Mouse (Mus musculus) right cerebral cortex, postnatal 4 days (tissue): ENCODE results near the gene Tead1.
A peak's percentile ranks its signal among the peaks of the same experiment; 100 is the strongest.

Source experiments
- DNase-seq: peaks from one replicate; pipeline ENCODE4 v3.0.0-alpha.2; 2022

Tead1 gene

DNA sequence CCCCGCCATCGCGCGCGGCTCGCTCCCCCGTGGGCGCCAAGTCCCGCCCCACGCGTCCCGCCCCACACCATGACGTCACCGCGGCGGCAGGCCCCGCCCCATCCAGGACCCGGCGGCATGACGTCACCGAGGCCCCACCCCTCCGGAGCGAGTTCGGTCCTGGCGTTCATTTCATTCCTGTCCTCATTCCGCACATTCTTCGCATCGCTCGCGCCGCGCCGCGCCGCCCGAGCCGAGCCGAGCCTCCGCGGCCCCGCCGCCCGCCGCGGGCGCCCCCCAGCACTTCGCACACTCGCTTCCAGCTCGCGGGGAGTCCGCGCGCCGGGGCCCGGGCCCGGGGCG, at the start of gene Tead1:
Gene Tead1, plus strand, starts transcription at position 148 of the 342 bp plus-strand sequence.
- DNase-seq = peak; percentile 98

DNA sequence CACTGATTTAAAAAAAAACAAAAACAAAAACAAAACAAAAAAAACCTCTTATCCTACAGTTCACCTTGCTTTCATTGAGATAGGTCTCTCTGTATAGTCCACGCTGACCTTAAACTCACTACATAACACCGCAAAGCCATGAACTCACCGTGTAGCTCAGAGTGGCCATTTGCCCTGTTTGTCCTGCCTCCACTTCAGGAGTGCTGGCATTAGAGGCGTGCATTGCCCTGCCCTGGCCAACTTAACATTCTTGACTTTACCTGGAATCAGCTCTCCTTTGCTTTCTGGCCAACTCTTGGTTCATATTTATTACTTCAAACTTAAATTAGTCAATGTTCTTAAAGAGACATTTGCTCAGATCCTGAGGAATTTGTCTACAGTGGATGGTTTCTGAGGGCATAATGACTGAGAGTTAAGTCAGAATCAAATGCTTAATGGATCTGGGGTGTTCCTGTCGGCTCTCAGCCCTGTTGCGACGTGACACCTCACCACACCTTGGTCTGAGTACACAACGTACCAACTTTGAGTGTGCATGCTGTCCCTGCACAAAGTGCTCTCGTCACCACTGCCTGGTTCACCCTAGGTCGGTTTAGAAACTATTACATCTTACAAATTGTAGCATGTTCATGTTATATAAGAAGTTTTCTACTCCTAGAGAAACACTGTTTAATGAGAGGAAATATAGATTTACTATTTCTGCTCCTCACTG, 44.5 kb upstream of the Tead1 start:
- no peak for DNase-seq

DNA sequence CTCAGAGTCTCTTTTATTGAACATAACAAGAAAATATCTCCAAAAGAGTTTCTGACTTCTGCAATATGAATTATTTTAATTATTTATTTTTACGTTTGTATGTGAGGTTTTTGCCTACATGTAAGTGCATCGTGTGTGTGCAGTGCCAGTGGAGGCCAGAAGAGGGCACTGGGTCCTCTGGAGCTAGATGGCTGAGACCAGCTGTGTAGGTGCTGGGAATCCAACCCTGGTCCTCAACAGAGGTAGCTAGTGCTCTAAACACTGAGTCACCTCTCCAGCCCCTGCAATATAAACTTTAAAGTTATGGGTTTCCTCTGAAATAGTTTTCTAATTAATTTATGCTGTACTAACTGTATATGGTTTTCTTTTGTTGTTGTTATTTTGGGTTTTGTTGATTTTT, 43.2 kb upstream of the Tead1 start:
- no peak for DNase-seq

DNA sequence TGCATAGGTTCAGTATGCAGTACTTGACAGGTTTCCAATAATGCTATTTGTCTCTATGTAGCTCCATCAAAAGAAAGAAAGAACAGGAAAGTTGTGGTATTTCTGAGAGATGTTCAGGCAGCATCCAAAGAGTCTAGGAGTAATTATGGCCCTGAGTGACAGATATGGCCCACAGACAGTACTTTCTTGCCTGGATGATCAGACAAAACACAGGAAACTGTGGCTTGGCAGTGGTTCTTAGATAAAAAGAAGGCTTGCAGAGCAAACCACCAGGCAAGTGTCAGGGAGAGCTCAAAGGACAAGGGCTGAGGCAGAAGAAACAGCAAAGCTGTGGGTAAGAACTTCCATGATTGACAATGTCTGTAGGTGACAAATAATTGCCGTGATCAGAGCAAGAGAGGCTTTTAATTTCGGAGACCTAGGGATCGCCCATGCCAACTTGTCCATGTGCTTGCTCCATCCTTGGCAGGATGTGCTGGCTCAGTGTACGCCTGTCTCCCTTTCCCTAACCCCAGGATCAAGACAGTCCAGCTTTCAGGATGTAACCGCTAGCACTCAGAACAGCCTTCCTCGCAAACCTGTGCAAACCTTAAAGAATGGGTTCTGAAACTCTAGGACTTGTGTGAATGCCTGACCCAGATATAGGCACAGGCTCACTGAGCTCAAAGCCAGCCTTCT, 35.1 kb upstream of the Tead1 start:
- no peak for DNase-seq

DNA sequence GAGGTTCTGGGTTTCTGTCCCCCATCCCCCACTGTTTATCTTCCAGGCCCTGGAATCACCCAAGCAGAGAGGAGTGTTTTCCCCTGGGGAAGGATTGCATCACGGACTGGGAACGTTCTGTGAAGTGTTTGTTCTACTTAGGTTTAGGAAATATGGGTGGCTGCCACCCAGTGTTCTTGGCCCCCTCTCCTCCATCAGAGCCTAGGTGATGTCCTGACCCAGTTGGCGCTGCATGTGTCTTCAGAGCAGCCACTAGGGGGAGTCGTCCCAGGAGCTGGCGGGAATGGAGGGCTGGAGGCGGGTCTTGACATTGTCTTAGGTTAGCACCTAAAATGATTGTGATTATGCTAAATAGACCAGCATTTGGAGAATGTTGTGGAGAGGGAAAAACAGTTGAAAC, 34.4 kb upstream of the Tead1 start:
- DNase-seq = no peak

DNA sequence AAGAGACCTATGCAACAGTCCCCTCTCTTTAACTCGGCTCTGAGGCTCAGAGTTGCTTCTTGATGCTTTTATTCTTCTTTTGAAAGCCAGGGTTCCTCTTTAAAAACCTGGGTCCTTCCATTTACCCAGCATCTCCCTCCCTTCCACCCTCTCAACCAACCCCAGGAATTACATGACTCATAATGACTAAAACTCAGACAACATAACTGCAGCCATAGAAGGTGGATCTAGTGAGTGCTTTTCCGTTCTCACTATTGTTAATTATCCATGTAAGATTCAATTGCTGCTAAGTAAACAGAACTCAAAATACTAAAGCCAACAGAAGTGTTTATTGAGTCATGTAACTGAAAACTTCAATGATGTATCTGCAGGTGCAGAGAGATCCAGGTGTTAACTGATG, 33.4 kb upstream of the Tead1 start:
- DNase-seq = no peak

DNA sequence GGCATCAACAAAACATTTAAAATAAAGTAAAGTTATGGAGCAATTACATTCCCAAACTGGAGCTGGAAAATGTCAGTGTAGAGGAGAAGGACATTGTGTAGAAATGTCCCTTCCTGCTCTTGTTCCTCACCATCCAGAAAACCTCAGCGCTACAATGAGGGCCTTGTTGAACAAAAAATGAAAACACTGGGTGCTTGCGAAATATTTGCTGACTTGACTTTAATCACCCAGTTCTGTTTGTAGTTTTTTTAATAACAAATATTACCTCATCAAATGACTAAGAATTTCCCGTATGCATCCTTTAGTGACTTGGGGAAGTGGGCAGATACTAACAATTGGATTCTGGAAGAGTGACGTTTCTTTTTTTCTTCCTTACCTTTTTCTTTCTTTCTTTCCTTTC, 31.7 kb upstream of the Tead1 start:
- no peak for DNase-seq

DNA sequence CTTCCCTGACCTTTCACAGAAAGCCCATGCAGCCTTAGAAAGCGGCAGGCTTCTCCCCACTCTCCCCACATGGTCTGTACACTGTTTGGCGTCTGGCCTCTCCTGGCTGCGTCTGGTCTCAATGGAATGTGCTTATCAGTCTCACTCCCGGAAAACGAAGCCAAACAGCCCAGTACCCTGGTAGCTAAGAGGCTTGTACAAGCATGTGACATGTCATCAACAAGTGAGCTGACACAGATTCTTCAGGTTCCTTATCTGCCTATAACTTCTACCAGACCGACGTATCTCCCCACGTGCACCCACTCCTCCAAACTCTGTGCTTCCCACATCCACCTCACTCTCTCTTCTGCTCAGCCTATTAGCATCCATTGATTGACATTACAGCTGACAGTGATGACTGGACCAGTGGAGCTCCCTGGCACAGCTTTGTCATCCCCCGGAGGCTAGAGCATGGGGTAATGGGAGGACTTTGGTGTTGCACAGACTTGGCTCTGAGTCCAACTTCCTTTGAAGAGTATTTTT, 22.9 kb upstream of the Tead1 start:
- DNase-seq = no peak

DNA sequence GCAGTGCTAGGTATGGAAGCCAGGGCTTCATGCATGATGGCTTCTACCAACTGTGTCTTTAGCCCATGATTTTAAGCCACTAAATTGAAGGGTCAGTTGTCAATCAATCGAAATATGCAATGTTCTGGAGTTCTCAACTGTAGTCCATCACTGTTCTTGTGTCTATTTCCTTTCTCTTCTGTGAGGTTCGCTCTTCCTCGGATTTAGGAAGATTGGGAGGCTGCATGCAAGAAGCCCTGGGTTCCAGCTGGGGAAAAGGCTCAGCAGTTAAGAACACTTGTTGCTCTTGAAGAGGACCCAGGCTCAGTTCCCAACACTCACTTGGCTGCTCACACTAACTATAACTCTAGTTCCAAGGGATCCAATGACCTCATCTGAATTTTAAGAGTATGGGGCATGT, 20.2 kb upstream of the Tead1 start:
- no peak for DNase-seq

DNA sequence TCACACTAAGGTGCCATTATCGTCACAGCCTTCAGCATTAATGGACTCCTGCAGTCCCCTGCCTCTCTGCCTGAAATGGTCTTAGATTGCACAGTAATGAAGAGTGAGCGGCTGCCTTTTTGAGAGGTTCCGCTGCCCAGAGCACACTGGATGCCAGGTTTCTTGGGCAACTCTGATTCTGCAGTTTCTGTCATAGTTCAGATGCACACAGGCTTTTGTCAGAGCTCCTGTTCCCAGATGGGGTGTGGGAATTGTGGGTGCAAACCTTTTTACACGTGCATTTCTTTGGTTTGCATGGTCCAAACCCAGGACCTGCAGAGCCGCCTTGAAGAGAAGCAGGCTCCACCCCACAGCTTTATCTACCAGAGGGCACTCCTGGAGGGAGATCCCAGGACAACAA, 19.3 kb upstream of the Tead1 start:
- no peak for DNase-seq

DNA sequence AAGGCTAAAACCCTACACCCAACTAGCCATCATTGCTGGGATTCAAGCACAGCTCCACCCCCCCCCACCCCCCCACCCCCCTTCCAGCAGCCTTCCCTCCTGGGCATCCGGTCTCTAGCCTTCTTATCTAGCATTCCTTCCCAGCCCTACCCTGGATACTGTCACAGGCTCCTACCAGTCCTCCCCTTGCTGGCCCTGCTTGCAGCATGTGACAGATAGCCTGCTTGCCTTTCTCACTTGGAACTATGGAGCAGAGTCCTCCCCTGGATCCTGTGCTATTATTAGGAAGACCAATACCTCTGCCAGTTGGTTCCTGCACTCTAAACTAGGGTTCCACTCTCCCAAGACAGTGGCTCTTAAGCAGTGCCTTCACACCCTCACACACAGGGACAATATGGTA, 18.8 kb upstream of the Tead1 start:
- no peak for DNase-seq

DNA sequence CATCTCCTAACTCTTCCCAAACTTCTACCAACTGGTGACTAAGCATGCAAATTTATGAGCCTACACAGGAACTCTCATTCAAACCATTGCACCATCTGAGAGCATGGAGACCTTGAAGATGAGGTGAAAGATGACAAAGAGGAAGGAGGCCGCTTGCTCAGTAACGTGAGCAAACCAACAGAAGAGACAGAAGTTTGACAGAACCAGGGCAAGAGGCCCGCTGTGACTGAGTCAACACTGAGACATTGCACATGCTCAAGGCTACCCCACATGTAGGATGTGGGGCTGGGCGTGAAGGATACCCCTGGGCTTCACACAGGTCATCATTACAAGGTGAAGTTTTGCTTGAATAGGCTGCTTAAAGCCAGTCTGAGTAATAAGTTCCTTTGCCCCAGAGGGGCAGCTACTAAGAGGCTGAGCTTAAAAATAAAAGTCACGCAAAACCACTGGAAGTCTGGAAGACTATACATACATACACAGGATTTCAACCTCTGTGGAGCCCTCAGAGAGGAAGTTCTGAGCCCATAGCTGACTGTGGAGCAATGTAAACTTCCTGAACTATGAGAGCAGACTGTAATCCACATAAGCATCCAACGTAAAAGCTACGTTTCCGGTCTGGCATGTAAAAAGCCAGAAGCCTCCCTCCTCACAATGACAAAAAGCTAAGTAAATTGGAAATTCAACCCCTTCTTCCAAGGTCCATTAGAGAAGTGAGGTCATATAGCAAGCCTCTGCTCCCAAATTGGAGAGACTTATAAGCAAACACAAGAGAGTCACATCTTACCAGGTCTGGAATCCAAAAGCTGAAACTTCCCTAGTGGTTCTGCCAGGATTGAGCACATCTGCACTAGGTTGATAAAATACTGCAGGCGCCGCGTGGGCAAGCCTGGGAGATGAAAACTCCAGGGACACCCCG, 16.5 kb upstream of the Tead1 start:
- no peak for DNase-seq

DNA sequence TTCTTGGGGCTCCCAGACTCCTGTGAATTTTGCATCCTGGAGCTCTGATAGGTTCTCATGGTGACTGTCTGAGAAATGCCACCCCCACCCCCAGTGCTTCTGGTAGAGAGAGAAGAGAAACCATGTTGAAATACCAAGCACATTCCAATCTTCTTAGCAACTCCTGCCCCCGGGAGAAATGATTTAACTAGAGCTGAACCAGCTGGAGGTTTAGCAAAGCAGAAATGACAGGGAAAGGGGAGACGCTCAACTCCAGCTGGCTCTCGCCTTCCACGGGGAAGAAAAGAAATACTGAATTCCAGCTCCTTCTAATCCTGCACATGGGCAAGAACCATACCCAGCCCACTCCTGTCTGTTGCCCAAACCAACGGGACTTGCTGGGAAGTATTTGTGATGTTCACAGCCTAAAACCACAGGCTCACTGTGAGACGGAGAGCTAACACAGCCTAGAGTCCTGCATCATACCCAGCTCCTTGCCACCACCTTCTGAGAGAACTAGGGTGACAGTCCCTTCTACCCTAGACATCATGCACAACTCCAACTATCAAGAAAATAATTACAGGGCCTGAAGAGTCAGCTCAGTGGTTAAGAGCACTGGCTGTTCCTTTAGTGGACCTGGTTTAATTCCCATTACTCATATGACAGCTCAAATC, 15.7 kb upstream of the Tead1 start:
- peak; percentile 20 for DNase-seq

DNA sequence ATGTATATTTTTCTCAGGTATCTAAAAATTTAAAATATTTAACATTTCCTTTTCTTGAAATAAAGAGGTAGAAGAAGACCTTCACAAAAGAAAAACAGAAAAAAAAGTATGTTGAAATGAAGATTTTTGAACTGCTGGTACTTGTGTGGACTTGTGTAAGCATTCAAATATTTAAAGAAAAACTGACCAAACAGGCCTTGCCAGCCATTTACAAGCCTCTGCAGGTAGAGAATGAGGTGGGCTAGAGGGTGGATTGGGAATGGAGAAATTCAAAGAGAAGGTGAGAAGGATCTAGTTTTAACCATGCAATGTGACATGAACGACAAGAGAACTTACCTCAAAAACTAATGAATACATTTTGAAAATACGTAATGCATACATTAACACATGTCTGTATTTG, 9.1 kb upstream of the Tead1 start:
- DNase-seq = no peak

DNA sequence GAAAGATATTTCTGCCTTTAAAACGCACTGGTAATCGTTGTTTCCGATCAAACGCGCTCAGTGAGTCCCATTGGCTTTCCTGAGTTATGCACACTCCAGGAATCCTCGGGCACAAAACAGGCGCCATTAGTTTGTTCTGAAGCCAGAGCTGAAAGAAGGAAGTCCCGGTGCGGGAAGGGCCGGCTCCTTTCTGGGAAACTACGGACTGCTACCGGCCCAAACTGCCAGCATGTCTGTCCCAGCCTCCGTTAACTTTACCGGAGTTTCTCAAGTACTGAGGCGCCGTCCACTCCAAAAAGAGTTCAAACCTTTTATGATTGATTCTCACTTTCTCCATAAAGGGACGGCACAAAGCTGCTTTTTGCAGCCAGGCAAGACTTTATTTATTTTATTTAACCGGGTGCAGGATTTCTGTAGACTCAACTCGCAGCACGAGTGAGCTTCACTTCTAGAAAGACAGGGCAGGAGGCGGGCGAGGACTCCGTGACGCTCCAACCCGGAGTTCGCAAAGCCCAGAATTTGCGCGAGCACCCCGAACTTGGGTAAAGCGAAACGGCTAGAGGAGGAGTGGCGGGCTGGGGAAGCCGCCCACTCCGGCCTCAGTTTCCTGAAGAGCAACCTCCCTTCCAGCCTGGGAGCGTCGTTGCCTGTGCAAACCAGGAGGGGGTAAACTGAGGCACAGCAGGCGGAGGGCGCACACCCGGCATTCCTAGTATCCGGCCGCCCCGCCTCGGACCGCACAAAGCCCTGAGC, 524 bp upstream of the Tead1 start:
- peak; percentile 49 for DNase-seq

DNA sequence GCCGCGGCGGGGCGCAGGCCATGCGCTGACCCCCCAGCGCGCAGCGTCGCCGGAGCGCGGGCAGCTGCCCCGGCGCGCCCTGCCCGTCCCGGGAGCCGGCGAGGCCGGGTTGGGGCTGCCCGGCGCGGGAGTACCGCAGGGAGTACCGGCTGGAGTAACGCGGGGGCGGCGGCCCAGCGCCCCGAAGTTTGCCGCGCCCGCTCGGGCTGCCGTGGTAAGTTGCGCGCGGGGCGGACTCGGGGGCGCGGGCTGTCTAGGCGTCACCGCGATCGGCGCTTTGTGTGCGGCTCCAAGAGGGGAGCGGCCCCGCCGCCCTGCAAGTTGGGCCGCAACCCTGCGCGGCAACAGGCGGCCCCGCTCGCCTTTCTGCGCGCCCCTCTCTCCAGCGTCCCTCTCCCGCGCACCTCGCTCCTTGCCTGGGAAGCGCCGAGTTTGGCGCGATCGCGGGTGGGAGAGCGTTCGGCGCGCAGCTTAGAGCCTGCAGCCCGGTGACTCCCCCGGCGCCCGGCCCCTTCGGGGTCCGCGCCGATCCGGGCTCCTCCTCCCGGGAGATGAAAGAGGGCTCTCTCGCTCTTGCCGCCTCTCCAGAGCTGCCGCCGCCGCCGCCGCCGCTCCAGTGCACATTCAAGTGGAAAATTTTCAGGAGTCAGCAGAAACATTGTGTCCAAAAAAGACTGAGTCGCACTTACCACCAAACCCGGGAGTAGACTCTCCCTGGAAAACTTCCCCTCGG, 561 bp downstream of the Tead1 start:
- peak; percentile 62 for DNase-seq

DNA sequence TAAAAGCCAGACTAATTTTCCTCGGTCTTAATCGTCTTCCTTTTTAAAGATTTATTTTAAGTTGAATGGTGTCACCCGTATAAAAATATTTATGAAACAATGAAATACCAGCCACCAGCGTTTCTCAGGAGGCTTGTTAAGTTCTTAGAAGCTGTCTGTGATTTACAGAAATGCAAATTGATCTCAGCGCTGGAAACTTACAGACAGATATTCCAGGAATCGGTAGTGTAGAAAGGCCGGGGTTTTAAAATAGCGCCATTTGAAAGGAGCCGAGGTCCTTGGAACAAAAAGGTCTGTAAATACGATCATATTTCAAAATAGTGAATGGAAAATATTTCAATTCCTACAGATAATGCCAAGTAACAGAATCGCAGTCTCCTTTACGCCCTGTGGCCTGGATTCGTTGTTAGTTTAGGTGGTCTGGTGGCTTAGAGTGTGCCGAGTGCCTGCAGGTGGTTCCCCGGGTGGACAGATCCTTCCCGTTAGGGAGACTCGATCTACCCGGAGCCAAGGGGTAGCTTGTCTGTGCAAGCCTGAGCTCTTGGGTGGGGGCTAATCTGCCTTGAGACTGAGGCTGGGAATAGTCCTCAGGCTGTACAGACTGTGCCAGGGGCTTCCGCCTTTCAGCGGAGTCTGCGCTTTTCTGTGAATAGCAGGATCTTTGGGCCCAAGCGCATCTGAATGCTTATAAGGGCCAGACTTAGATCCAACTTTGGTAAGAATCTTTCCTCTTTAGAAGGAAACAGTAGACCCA, 1.6 kb downstream of the Tead1 start:
- peak; percentile 37 for DNase-seq

DNA sequence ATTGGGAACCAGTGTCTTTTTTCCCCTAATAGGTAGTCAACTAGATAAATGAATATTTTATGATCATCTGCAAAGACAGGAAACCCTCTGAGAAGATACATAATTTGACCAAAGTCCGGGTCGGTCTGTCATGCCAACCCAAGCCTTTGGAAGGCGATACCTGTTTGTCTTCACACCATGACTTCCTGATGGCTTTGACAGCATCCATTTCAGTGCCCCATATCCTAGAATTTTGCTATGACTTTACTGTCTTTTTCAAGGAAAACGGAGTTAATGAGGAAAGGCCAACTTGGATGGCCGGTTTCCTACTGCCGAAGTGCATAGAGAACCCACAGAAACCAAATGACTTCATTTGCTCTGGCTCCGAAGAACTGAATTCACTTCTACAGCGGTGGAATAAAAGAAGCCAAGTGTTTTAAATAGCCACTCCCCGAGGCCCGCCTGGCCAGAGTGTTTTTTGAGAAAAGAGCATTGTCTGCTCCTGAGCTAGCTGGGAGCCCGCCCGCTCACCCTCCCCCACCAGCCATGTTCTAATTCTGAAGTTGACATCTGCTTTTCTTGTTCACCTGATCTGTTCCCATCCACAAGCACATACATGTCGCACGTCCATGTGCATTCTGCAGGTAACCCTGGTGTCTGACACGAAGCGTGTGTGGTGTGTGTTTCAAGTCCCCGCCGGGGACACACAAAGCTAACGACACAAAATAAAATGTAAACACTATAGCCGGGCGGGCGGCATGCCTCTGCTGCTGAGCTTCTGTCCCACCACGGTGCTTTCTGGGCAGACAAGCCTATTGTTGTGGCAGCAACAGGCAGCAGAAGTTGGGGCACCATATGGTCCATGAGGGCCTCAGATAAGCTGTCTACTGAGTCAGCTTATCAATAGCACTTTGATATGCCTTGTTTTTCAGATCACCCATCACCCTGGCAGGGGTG, 5.8 kb downstream of the Tead1 start:
- no peak for DNase-seq

DNA sequence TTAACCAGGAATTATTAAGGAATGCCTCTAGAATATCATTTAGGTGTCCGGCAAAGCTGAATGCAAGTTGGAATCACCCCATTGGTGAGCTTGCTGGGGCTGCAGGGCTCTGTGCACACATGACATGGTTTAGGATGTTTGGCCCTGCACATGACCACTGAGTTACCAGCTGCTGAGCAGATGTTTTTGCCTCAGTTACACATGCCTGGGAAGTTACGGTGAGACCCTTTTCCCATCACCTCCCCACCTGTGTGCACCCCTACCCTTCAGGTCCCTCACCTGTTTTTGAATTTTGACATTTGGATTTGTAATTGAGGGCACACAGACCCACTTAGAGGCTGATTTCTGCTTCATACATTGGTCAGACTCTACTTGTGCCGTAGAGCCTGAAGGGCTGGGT, 6.9 kb downstream of the Tead1 start:
- no peak for DNase-seq

DNA sequence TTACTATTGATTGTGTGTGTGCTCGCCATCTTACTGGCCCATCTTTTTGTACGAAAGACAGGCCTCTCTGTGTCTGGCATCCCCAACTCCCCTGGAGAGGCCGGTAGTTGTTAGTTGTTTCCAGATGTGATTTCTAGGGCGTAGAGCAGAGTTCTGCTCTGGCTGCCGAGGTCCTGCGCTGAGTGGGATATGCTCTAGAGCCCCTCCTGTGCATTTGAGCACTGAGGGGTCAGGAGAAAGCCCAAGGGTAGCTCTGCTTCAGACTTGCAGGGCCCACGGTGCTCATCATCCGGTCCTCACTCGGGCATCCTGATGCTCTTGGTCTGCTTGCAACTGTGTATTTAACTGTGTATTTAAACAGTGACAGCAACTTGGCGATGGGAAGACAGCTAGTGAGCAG, 7.5 kb downstream of the Tead1 start:
- DNase-seq = no peak
